Mouse (Mus musculus) MN1 (cell line): Measurements from ENCODE around the gene Phf13.
"Not testable (repeated sequence)": the region's sequence is repeated elsewhere in the genome, so short reads cannot be mapped to it uniquely, and the experiment has no call there.

Experiments
- DNase-seq: peaks from one replicate; pipeline ENCODE4 v3.0.0-alpha.2; 2016; ENCODE audit warnings: low spot score

Phf13 gene

GRCm38 (mm10) chr4:151996173-151996950 is at the start of gene Phf13:
TSS of gene Phf13 (minus strand) at chr4:151996258.
- DNase-seq, result peak; percentile 100

- no peak for DNase-seq
Observed at GRCm38 (mm10) chr4:152044609-152045008, 48.6 kb upstream of the Phf13 start.

- DNase-seq, result no peak
Observed at GRCm38 (mm10) chr4:152043171-152043570, 47.1 kb upstream of the Phf13 start.

- DNase-seq, result no peak
Observed at GRCm38 (mm10) chr4:152041924-152042641, 46.0 kb upstream of the Phf13 start.

GRCm38 (mm10) chr4:152039831-152040310 is 43.8 kb upstream of the Phf13 start:
- DNase-seq, result no peak

- DNase-seq, result peak; percentile 94
Observed at GRCm38 (mm10) chr4:152038985-152039830, 43.1 kb upstream of the Phf13 start, which contains the start of gene Nol9. TSS of gene Nol9 (plus strand) at chr4:152039321.

- DNase-seq, result peak; percentile 64
Observed at GRCm38 (mm10) chr4:152038225-152038984, 42.3 kb upstream of the Phf13 start, which contains the start of gene Tas1r1. TSS of gene Tas1r1 (minus strand) at chr4:152038568.

GRCm38 (mm10) chr4:152036464-152036863 is 40.4 kb upstream of the Phf13 start:
- not testable (repeated sequence) for DNase-seq

GRCm38 (mm10) chr4:152032922-152033321 is 36.9 kb upstream of the Phf13 start:
- no peak for DNase-seq

GRCm38 (mm10) chr4:152029997-152030396 is 33.9 kb upstream of the Phf13 start:
- DNase-seq, result peak; percentile 40

GRCm38 (mm10) chr4:152029087-152029486 is 33.0 kb upstream of the Phf13 start:
- peak; percentile 21 for DNase-seq

- DNase-seq, result no peak
Observed at GRCm38 (mm10) chr4:152028456-152028855, 32.4 kb upstream of the Phf13 start.

GRCm38 (mm10) chr4:152027524-152027923 is 31.5 kb upstream of the Phf13 start, which contains the start of gene Zbtb48:
TSS of gene Zbtb48 (minus strand) at chr4:152027671.
- DNase-seq, result peak; percentile 98

- DNase-seq, result peak; percentile 36
Observed at GRCm38 (mm10) chr4:152026751-152027508, 30.9 kb upstream of the Phf13 start.

- no peak for DNase-seq
Observed at GRCm38 (mm10) chr4:152024525-152024924, 28.5 kb upstream of the Phf13 start.

- DNase-seq, result no peak
Observed at GRCm38 (mm10) chr4:152022506-152022905, 26.4 kb upstream of the Phf13 start.

- DNase-seq, result no peak
Observed at GRCm38 (mm10) chr4:152021568-152022097, 25.6 kb upstream of the Phf13 start.

GRCm38 (mm10) chr4:152020024-152020423 is 24.0 kb upstream of the Phf13 start:
- DNase-seq, result no peak

- DNase-seq, result no peak
Observed at GRCm38 (mm10) chr4:152019073-152019472, 23.0 kb upstream of the Phf13 start.
